Mouse (Mus musculus): Measurements from ENCODE around the gene Slx4ip.
A peak's percentile ranks its signal among the peaks of the same experiment; 100 is the strongest.
"Not testable (repeated sequence)": the region's sequence is repeated elsewhere in the genome, so short reads cannot be mapped to it uniquely, and the experiment has no call there.

Slx4ip gene

DNA sequence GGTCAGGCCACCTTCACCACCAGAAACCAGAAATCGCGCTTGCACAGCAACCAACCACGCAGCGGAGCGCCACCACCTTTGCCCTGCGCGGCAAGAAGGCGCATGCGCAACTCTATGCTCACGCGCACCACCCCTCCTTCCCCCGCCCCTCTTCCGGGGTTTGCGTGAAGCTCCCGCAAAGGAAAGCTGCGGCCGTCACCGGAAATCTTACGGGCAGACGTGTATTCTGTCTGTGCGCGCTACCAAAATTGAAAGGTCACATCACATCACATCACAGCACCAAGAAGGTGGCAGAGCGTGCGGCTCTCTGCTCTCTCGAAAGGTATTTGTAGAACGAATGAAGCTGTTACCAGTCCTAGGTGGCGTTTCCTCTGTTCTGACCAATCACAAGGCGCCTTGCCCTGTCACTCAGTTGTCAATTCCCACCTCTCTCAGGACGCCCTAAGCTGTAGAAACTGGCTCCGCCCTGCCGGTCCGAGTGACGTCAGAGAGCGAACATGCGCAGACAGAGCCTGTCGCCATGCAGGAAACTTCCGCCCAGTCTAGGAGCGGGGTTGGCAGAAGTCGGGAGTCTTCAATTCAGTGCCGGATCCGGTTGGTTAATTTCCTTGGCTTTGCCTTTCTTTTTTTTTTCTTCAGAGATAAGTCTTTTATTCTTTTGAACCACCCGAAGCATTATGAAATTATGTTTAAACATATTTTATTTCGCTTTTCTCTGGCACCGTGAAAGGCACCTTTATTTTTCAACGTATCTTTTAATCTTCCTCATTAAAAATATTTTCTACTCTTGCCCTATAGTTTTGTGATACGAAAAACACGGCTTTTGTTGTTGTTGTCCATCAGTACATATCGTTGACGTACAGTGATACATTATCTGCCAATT, at the start of gene Slx4ip, which contains the start of the genes AL731706.1 and Mkks:
Slx4ip (plus strand) TSS at position 151 of the 883 bp plus-strand sequence.
AL731706.1 (minus strand) TSS at position 322 of the 883 bp plus-strand sequence.
Mkks (minus strand) TSS at position 322 of the 883 bp plus-strand sequence.
- peak; percentile 99 for DNase-seq (ENCODE audit: low spot score)

DNA sequence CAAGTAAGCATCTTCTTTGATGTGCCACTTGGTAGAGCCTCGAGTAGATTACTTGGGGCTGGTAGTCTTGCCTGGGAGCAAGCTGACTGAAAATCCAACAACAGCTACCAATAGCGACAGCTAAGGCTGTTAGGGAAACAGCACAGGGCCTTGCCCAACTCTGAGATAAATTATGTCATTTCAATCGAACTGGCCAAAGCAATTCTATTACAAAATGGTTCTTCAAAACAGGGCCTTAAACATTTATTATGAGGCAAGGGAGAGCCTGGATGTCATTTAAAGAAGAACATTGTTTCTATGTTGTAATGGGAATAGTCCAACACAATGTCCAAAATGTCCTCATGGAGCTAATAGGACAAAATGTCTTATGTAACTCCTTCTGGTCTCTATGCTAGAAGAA, 40.7 kb upstream of the Slx4ip start:
- no peak for DNase-seq (ENCODE audit: low spot score)

DNA sequence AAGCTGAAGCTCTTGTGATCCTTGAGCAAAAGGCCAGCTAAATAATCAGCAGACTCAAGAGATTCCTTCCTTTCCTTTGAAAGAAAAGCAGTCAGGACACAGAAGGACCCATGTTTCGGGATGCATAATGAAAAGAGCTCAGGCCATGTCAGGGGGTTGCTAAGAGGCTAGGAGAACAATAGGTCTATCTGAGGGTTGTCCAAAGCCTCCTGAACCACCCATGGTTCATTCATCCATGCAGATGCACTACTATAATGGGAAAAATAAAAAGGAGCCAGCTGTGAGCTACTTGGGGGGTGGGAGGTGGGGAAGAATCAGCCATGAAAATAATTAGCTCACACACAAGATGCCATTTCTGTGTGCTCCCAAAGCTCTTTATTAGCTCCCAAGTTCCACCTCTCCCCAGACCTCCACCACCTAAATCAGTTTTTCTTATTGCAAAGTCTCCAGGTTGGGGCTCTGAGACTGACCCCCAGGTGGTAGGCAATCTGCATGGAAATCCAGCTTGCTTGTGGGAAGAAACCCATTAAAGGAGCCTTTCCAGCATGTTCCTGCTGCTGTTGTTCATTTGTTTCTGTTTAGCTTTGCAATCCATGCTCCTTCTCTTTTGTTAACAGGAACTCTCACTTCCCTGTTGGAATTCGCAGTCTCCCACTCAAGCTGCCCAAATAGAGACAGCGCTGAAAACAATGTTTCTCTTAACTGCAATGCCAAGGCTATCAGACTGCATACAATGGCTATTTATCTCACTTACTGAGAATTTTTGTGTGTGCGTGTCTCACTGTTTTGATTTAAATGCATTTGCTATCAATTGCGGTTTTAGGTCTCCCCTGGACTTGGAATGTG, 36.3 kb upstream of the Slx4ip start:
- DNase-seq (ENCODE audit: low spot score), result peak; percentile 51

DNA sequence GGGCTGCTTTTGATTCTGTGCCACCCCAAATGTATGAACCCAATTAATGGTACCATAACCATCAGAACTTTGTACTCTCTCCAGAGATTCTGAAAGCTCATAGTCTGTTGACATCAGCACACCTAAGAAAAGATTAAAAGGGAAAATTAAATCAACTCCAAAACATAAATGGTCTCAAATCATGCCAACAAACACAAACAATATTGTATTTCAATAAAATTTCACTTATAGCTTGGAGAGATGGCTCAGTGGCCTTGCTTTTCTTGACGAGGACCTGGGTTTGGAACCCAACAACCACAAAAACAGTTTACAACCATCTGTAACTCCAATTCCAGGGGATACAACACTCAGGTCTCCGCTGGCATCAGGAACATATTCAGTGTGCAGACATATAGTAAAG, 5.4 kb upstream of the Slx4ip start, which contains the start of gene AL731706.2:
AL731706.2 (minus strand) TSS at position 101 of the 400 bp plus-strand sequence.
- no peak for DNase-seq (ENCODE audit: low spot score)

DNA sequence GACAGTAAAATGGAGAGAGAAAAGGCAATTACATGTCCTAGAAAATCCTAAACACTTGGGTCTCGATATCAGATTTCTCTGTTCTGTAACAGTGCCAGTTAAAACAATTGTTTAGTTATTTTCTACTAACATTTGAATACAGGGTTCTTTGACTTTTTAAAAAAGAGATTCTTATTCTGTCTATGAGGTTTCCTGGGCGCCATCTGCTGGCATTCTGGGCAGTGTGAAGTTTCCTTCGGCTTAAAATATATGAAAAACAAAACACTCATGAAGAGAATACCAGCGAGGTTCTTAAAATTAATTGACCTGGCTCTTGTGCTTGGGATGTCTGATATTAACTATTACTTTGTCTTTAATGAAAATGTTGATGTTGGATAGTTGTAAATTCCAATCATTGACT, 4.2 kb upstream of the Slx4ip start:
- no peak for DNase-seq (ENCODE audit: low spot score)

DNA sequence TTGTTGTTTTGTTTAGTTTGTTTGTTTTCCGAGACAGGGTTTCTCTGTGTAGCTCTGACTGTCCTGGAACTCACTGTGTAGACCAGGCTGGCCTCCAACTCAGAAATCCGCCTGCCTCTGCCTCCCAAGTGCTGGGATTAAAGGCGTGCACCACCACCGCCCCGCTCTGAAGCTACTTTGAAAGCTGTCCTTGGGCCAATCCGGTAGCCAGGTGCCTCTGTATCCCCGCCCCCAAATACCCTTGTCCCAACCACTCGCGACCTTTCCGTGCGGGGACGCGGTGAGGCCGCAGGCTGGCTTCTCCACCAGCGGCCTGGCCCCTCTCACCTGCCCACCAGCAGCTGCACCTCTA, 326 bp upstream of the Slx4ip start:
- DNase-seq (ENCODE audit: low spot score), result not testable (repeated sequence)

DNA sequence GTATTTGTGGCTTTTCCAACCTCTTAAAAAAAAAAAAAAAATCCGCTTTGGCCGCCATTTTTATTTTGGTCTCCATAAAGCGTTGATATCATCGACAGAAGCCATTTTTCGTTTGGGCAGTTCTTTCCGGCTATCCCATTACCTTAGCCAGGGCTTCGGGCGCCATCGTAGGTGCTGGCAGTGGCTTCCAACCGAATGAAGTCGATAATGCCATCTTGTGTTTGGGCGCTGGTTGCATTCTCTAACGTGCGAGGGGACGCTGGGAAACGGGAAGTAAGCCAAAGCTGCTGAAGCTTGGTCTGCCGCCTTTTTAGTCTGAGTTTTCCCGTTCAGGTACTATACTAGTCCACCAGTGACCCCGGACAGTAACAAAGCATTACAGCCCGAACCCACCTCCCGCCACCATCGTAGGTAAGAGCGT, 943 bp downstream of the Slx4ip start:
- DNase-seq (ENCODE audit: low spot score), result peak; percentile 94

DNA sequence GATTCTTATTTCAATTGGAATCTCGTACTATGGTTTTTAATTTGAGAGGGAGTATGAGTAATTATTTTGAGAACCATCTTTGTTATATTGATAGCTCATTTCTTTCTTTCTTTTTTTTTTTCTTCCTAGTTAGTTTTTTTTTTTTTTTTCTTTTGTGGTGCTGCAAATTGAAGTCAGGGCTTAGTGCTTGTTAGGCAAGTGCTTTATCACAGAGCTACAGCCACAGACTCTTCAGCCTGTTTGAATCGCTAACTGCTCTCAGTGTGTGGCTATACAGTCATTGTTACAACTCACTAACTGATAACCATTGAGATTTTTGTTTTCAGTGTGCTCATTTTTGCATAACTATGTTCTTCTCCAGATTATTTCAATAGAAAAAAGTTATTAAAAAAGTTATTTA, 3.5 kb downstream of the Slx4ip start:
- DNase-seq (ENCODE audit: low spot score), result no peak

DNA sequence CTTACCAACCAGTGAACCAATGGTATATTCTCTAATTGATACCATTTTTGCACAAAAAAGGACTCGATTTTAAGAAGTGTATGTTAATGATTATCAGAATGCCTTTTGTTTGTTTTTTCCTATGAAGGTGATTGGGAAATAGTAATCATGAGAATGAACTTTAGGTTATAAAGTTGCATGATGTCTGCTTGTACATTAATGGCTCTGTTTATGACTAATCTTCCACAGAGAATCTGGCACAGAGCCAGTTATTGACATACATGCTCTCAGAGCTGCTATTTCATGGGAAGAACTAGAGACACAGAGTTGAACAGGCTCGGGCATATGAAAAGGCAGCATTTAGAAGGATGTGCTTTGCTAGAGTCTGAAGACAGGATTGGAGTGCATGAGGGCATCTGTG, 5.1 kb downstream of the Slx4ip start:
- DNase-seq (ENCODE audit: low spot score), result no peak

DNA sequence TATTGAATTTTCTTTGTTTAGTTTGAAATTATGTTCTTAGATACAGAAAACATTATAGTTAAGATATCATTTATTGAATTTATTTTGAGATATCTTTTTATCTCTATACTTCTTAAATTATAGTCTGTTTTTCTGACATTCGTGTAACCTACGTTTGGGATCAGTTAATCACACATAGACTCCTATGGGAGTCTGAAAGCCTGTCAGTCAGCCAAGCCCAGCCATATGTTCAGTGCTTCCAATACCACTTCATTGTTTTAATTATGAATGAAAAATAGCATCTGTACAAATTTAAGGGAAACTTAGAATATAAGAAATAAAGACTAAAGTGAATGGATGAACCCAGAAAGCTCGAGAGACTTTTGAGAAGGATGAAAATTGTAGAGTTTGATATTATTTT, 17.6 kb downstream of the Slx4ip start:
- DNase-seq (ENCODE audit: low spot score), result no peak

DNA sequence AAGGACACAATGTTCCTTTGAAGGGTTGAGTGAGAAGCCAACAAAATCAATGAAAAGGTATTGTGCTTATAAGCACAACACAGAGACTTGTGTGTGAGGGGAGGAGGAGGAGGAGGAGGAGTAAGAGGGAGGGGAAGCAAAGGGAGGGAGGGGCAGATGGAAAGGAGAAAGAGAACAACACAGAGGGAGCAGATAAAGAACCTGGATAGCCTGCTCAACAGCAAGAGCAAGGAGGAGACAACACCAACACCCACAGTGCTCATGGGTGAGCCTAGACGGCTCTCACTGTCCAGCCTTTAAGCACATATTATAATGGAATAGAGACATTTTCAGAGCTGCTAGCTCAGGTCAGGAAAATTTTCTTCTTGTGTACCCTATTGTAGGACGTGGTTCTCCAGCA, 18.3 kb downstream of the Slx4ip start:
- peak; percentile 28 for DNase-seq (ENCODE audit: low spot score)

DNA sequence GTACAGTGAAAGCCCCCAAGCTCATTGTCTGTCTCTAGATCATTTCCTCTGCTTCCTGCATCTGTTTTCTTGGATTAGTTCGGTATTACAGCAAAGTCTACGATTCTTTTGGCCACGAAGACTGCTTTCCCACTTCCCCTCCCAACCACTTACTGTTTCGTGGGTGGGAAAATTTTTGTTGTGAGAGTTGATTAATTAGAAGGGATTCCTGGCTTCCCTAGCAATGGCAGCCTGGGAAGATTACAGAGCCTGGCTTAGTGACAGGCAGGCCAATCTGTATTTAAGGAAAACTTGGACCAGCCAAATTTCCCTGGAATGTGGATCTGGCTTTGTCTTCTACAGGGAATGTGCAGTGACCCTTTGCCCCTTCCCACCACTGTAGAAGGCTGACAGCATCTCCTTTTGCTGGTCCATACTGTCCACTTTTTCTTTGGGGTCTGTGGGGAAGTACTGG, 21.0 kb downstream of the Slx4ip start:
- DNase-seq (ENCODE audit: low spot score), result no peak

DNA sequence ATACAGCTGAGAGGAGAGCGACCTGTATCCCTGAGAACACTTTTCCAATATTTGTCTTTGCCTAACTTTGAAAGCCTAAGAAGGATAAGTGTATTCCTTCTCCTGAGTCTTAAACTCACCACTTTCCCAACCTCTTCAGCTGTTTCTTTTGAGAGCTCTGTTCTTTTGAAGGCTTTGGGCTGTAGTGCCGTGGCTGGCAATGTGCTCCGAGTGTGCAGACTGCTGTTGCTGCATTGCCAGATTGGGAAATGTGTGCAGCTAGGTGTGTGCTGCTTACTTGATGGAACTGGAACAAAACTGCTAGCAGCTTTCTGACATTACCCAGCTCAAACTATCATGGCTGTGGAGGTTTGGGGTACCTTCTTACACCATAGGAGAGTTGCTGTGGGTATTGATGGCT, 22.0 kb downstream of the Slx4ip start:
- DNase-seq (ENCODE audit: low spot score), result no peak

DNA sequence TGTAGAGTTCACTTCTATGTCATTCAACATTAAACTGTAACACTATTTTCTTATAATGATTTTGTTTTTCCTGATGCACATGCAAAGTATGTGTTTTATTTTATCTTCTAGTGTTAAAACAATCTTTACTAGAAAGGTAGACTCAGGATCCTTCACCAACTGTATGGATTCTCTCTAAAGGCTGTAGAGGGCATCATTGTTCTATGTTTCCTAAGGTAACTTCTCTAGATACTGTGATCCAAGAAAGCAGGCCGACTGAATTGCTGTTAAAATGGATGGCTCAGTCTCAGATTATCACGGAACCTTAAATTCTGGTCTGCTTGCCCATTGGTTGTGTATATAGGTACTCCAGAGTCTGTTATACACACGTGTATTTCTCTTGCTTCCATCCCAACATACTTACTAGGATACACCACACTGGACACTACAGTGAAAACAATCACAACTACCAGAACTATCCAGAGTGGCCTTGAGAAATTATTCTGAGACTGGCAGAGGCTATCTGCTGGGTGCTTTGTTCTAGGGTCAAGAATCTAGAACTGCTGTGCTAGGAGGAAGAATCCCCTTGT, 23.4 kb downstream of the Slx4ip start:
- DNase-seq (ENCODE audit: low spot score), result no peak

DNA sequence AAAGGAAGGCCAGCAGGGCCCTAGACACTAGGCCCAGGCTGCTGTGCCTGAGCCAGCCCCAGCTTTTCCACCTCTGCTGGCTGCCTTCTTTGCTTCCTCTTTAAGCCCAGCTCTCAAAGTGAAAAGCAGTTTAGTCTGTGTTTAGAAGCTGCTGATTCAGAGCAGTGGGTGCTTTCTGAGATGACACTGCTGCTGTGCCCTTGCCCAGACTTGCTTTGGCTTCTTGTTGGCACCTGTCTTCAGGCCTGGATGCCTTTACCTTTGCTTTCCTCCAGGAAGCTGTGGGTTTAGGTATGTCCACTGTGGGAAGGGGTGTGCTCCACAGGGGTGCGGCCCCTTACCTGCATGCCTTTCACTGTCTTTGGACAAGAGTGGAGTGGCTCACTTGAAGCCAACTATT, 28.4 kb downstream of the Slx4ip start:
- DNase-seq (ENCODE audit: low spot score), result no peak

DNA sequence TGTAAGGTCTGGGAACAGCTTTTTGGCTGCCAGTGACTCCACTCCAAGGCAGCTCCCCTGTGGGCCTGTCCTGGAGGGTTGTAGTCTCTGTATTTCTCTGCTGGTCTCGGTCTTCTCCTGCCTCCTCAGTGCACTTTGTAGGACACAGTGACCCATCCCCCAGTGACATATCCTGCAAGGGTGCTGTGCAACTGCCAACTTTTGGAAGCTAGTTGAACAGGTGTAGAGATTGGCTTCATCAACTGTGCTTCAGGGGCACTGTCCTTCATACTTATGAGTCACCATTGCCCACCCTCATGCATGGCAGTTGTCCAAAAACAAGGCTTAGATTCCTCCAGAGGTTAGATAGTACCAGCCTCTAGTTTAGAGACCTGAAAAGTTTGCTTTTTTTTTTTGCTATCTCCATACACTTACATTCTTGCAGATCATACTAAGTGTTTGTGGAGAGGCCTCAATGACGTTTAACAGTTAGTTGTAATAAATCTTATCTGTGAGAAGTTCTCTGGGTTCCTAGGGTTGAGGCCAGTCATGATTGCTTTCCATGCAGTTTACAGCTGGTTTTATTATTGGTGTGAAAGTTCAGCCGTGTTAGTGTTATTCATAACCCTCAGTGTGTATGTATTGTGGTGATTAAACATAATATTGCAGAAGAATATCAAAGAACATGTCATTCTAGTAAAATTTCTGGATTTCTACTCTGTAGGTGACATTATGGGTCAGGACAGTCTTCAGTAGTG, 29.4 kb downstream of the Slx4ip start:
- no peak for DNase-seq (ENCODE audit: low spot score)

DNA sequence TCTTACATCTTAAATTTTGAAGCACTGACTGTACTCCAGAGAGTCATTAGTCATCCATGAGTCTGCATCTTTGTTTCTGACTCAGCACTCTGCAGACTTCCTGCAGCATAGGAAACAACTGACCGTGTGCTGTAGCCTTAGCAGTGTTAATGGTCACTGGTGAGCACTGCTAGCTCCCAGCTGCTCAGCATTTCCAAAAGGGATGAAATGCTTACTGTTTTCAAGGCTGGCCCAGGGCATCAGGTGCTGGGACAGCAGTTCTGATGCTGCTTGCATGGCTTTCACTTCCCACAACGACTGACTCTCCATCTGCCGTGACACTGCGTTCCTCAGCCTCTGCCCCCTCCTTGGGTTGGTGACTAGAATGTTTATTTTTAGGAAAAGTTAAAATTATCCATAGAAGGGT, 30.0 kb downstream of the Slx4ip start:
- DNase-seq (ENCODE audit: low spot score), result no peak

DNA sequence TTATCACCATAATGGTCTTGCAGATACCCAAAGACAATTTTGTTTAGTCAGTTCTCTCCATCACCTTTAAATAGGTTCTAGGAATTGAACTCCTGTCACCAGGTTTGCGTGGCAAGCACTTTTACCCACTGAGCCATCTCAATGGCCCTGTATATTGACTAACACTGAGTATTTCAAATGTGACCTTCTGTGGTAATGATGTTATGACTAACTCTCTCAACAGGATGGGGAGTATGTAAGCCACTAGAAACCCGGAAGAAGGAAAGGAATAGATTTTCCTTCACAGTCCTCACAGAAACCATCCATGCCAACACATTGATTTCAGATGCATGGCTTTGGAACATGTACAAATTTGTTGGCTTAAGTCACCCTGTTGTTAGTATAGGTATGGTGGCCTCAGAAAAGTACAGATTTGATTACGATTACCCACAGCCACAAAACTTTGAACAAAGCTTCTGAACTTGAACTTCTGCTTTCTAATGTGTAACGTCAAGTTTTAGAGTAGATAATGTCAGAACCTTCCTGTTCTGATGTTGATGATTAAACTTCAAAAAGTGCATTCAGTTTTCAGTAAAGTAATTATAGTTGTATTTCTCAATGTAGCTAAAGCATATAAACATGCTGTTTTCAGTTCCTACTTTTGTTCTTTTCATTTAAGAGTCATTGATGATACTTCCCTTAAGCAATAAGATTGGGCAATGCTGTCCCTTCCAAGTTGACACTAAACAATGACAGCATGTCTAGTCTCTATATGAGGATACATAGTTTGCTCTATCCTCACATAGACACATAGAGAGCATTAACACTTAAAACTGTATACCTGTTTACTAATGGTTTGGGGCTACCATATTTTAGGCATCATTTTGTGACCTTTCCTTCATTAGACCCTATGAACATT, 45.6 kb downstream of the Slx4ip start:
- no peak for DNase-seq (ENCODE audit: low spot score)

DNA sequence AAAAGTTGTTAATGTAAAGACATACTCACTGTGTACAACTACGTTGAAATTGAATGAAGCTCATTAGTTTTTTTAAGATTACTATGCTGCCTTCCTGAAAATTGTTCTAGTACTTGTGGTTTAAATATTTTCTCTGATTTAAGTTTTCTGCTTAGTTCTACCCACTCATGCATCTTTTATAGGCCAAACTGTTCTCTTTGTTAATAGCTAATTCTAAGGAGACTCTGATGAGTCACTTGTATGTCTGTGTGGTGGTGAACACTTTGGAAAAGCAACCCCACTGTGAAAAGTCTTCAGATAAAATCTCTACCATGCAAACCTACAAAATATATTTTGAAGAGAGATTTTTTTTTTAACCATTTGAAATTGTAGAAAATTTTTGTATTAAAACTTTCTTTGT, 47.2 kb downstream of the Slx4ip start:
- no peak for DNase-seq (ENCODE audit: low spot score)

DNA sequence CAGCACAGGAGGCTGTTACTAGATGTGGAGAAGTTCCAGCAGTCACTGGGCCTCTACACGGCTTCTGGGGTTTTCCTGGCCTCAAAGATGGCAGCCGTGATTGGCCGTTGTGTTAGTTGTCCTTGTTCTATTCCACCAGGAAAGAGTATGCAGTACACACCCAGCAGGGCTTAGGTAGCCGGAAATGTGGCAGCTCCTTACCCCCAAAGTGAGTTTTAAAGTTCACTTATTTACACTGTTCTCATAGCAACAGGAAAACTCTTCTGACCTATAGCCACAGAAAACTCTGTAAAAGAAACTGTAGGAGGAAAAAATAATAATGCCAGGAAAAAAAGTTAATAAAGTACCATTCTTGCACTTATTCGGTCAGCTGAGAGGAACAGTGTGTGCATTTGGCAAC, 55.3 kb downstream of the Slx4ip start:
- no peak for DNase-seq (ENCODE audit: low spot score)

DNA sequence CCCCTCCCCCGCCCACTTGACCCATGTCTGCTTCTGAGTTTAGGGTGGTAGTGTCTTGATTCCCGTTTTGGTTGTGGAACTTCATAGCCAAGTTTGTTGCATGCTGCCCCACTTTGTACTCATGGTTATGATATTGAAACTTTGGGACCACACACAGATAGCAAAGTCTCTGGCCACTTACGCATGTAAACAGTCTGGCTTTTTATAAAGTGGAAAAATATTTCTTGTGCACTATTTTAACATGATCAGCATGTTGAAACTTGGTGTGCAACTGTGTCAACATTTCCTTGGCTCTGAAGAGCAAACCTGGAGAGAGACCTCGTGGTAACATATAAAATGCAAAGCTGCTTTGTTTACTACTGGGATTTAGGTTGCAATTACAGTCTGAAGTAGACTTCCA, 56.5 kb downstream of the Slx4ip start:
- no peak for DNase-seq (ENCODE audit: low spot score)

Data from testis, postnatal 14 days (tissue).